Mouse (Mus musculus): ENCODE measurements around the gene Rnf144a.
"Not testable (repeated sequence)": the region's sequence is repeated elsewhere in the genome, so short reads cannot be mapped to it uniquely, and the experiment has no call there.

Gene Rnf144a

DNA sequence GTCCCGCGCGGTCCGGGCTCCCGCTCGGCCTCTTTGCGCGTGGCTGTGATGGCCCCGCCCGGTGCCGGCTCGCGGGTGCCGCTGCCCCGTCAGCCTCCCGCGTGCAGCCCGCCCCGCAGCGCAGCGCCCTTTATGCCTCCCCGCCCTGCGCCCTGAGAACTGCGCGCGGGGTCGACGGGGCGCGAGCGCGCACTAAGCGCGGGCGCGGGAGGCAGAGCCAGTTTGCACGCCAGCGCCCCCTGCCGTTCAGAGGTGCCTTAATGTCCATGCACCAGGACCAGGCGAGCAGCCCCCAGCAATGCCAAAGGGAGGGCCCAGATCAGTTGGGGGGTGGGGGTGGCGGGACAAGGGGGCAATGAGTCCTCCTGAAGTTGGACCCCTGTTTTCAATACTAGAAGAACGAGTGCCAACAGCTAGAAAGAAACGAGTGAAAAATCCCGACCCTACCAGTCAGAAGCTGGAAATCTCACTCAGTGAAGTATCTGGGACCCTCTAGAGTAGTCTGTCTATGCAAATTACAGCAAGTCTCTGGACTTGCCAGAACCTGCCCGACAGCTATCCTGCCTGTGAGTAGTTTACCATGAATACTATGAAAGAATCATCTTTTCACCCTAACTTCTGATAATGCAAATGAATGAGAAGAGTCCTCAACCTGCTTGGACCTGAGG, at the start of gene Rnf144a:
Gene Rnf144a, minus strand, starts transcription at position 151 of the 668 bp plus-strand sequence.
- peak; percentile 87 for DNase-seq (ENCODE audit: low spot score)

- DNase-seq (ENCODE audit: low spot score), result no peak
These were observed 45.0 kb upstream of the Rnf144a start for GRCm38 (mm10) chr12:26460091-26460490.

GRCm38 (mm10) chr12:26456028-26456698, 41.1 kb upstream of the Rnf144a start, which contains the start of gene Rsad2:
Rsad2 (minus strand) TSS chr12:26456452.
- peak; percentile 51 for DNase-seq (ENCODE audit: low spot score)

GRCm38 (mm10) chr12:26454682-26455081, 39.6 kb upstream of the Rnf144a start:
- DNase-seq (ENCODE audit: low spot score), result no peak

- no peak for DNase-seq (ENCODE audit: low spot score)
These were observed 37.9 kb upstream of the Rnf144a start for GRCm38 (mm10) chr12:26452951-26453350.

DNA sequence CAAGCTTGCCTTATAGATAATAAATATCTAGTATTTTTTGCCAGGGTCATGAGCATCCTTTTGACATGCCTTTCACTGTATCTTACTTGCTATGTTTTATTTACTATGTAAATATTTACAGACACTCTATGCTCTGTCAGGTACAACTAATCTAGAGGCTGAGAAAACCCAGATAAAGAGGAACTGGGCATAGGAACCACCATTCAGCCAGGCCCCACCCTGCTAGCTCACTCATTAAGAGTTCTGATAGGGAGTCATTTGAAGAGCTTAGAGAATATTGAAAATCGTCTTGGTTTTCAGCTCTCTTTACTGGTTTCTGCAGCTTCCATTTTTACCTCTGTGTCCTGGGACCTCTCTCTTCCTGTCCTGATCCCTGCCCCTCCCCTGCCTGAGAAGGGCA, 36.1 kb upstream of the Rnf144a start:
- no peak for DNase-seq (ENCODE audit: low spot score)

DNA sequence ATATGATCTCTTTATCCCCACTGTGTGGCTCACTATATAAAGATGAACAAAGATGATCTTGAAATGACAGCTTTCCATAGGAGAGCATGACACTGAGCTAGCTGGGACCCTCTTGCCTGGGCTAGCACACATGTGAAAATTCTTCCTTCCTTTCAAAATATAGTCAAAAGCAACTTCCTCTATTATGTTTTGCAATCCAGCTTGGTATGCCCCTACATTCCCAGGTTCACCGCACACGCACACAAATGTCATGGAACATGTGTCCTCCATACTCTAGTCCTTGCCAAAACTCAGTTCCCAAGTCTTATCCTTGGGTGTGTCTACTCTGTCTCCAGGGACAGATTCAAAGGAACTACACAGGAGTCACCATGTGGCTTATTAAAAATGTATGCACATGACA, 34.4 kb upstream of the Rnf144a start:
- no peak for DNase-seq (ENCODE audit: low spot score)

GRCm38 (mm10) chr12:26446377-26447045, 31.5 kb upstream of the Rnf144a start:
- no peak for DNase-seq (ENCODE audit: low spot score)

DNA sequence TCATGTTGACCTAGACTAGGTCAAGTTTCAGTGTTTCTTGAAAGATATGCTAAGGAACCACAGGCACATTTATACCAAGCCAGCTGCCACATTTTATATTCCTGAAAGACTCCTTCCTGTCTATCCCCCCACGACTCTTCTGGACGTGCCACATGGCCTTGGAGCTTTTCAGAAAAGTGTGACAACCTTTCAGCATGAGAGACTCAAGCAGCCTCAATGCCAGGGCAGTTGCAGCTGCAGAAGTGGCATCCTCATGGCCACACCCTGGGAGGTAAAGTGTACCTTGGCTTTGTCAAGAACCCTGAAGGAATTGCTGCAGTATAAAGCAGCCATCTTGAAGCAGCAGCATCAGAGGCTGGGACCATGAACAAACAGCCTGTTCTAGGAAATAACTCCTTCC, 29.5 kb upstream of the Rnf144a start:
- no peak for DNase-seq (ENCODE audit: low spot score)

DNA sequence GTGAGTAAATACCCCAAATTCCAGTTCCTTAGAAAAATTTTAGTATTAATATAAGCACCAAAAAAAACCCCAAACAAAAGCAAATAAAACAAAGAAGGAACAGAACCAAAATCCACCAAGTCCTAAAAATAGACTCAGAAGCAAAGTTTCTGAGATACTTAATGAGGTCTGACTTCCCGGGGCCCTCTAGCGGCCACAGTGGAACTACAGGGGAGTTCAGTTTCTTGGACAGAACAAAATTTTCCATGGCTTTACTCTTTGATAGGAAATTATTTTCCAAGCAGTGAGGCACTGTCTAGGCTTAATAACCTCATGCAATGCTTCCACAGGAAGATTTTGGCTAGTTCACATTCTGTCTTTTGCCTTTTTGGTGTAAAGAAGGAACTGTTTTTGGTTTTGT, 29.0 kb upstream of the Rnf144a start:
- peak; percentile 79 for DNase-seq (ENCODE audit: low spot score)

DNA sequence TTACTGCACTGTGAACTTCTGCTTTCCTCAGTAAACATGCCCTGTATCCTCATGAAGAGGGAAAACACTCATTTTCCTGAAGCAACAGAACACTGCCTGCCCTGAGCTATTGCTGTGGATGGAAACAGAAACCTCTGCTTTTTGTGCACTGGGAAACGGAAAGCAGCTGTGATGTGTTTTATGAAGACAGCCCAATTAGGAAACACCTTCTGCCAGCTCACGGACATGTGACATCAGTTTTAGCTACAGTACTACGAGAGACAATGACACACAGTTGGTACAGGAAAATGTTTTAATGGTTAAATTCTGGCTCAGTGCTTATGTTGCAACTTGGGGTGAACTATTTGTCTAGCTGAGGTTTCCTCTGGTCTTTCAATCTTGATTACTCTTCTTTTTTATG, 24.3 kb upstream of the Rnf144a start:
- DNase-seq (ENCODE audit: low spot score), result no peak

- no peak for DNase-seq (ENCODE audit: low spot score)
These were observed 22.9 kb upstream of the Rnf144a start for GRCm38 (mm10) chr12:26437950-26438349.

- DNase-seq (ENCODE audit: low spot score), result no peak
These were observed 21.3 kb upstream of the Rnf144a start for GRCm38 (mm10) chr12:26436334-26436733.

DNA sequence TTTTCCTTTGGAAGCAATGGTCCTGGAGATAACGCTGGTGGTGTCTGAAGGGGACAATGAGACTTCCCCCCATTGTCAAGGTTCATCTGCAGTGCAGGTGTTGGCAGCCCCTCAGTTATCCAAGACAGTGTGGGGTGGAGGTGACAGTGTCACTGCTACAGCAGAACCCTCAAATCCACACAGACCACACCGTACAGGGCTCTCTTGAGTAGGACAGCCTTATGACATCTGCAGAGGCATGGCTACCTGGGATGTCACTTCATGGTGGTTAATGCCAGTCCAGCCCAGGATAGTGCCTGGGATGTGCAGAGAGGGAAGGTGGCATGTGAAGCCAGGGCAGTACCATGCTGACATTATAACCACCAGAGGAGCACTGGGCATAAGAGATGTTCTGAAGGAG, 13.7 kb upstream of the Rnf144a start:
- not testable (repeated sequence) for DNase-seq (ENCODE audit: low spot score)

DNA sequence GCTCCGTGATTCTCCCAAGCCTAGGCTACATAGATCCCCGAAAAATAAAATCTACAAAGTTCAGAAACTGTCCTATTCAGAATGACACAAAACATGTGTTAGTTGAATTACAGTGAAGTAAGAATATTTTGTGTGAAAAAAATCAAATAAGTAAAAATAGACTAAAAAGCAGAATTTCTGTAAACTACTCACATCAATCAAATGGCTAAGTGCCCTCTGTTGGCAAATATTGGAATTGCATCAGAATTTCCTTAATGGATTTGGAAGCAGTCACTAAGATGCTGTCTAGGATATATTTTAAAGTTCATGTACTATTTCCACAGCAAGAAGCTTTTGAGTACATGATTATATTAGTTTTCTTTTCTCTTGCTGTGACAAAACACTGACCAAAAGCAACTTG, 9.8 kb upstream of the Rnf144a start:
- no peak for DNase-seq (ENCODE audit: low spot score)

DNA sequence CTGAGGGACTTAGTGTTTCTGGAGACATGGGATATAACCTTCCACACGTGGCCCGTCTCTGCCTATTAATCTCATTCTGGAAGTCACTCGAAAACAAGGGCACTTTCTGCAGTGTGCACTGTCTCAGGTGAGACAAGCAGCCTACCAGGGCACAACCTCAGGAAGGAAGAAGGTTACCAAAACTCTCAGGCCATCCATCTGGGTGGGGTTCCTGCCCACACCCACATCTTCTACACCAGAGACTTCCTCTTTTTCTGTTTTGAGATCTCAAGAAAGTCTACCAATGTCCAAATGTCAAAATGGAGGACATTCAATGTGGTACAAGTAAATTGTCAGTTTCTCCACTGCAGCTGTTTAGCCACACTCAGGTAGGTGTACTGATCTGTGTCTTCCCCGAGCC, 3.3 kb upstream of the Rnf144a start:
- DNase-seq (ENCODE audit: low spot score), result no peak

DNA sequence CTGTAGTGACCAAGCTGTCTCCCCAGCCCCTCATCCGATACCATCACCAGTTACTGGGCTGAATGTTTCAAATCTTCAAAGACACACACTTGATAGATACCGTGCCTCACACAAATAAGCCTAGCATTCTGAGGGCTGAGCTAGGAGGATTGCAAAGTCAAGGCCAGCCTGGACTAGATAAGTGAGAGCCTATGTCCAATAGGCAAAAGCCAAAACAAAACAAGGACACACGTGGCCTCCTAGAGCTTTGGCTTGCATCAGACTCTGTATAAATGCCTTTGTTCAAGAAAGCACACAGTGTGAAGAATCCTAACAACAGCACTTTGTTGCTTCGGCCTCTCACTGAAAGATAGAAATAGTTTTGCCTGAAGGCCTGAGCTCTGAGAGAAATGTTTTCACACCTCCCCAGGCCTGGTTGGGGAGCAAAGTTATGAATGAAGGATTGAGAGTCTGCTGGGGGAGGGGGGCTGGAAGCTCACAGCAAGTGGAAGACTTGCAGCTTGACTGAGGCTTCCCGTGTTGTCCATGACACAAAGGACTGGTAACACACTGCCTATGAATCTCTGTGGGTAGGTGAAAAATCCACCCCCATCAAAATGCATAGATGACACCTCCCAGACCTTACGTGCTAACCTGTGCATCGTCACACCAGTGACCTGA, 1.7 kb upstream of the Rnf144a start:
- DNase-seq (ENCODE audit: low spot score), result no peak

- DNase-seq (ENCODE audit: low spot score), result peak; percentile 28
These were observed 477 bp downstream of the Rnf144a start for GRCm38 (mm10) chr12:26414451-26415103.

GRCm38 (mm10) chr12:26413961-26414411, 1.1 kb downstream of the Rnf144a start:
- no peak for DNase-seq (ENCODE audit: low spot score)

GRCm38 (mm10) chr12:26412802-26413201, 2.3 kb downstream of the Rnf144a start:
- DNase-seq (ENCODE audit: low spot score), result no peak

- no peak for DNase-seq (ENCODE audit: low spot score)
These were observed 3.1 kb downstream of the Rnf144a start for GRCm38 (mm10) chr12:26411841-26412450.

DNA sequence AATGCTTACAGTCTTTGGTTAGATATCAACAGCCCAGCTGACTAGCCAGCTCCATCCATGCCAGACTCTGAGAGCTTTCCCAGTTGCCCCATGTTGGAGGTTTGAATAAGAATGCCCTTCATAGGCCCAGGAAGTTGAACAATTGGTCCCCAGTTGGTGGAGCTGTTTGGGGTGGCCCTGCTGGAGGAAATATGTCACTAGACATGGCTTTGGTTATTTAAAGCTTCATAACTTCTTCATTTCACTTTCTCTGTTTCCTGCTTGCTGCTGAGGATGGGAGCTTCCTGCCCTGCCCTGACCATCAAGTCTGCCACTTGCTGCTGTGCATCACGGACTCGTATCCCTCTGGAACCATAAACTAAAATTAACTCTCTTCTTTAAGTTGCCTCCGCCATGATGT, 4.6 kb downstream of the Rnf144a start:
- DNase-seq (ENCODE audit: low spot score), result no peak

Data from urinary bladder, postnatal 14 days (tissue).